Mouse (Mus musculus) forebrain, embryonic 15.5 days (tissue): ENCODE measurements around the gene Inpp5e. TPM values are rescaled to one million over a fixed set of nuclear protein-coding genes. Genes with fewer than 3 reads are reported as not detected.

Experiments used
- ATAC-seq: fragments of 200-750 bp; cut with Nextera tagmentation; replicated peaks from 2 replicates; pipeline ENCODE4 v1.8.0; 2017; ENCODE audit warnings: mild to moderate bottlenecking, moderate TSS enrichment, moderate library complexity
- H3K27ac ChIP-seq: fragments of 300-500 bp; sonication (generic); replicated peaks from 2 replicates; pipeline ENCODE4 v1.5.1; 2015; ENCODE audit warnings: mild to moderate bottlenecking, inconsistent platforms
- H3K27me3 ChIP-seq: fragments of 300-500 bp; sonication (generic); 2 replicates; pipeline ENCODE4 v1.6.1; 2015; ENCODE audit warnings: inconsistent platforms
- H3K36me3 ChIP-seq: fragments of 300-500 bp; sonication (generic); 2 replicates; pipeline ENCODE4 v1.6.1; 2015; ENCODE audit warnings: mild to moderate bottlenecking, inconsistent platforms
- H3K4me1 ChIP-seq: fragments of 300-500 bp; sonication (generic); 2 replicates; pipeline ENCODE4 v1.6.1; 2015; ENCODE audit warnings: inconsistent platforms
- H3K4me2 ChIP-seq: fragments of 300-500 bp; sonication (generic); replicated peaks from 2 replicates; pipeline ENCODE4 v1.6.1; 2015; ENCODE audit warnings: mild to moderate bottlenecking, inconsistent platforms
- H3K4me3 ChIP-seq: fragments of 300-500 bp; sonication (generic); 2 replicates; pipeline ENCODE4 v1.5.1; 2015; ENCODE audit warnings: mild to moderate bottlenecking, inconsistent platforms
- H3K9ac ChIP-seq: fragments of 300-500 bp; sonication (generic); replicated peaks from 2 replicates; pipeline ENCODE4 v1.6.1; 2015; ENCODE audit warnings: mild to moderate bottlenecking, inconsistent platforms
- H3K9me3 ChIP-seq: fragments of 300-500 bp; sonication (generic); 2 replicates; pipeline ENCODE4 v1.6.1; 2016; ENCODE audit warnings: inconsistent platforms
- WGBS: fragments of 180-500 bp; shearing (Covaris S2); methylation state at CpG from one replicate; pipeline ENCODE4 v1.1.7; 2015; ENCODE audit warnings: mixed read lengths; 5-methylcytosine and 5-hydroxymethylcytosine counted together
- polyA plus RNA-seq: library from polyadenylated mRNA; unstranded; fragments of >200 nt; fragmentation: Nextera tagmentation; extraction: Ambion mirVana; gene quantifications from 2 replicates; pipeline ENCODE4 v1.2.1, GENCODE M21; 2015

Inpp5e gene
- polyA plus RNA-seq, 1 experiment from 2014 or later: 22.4 TPM

DNA sequence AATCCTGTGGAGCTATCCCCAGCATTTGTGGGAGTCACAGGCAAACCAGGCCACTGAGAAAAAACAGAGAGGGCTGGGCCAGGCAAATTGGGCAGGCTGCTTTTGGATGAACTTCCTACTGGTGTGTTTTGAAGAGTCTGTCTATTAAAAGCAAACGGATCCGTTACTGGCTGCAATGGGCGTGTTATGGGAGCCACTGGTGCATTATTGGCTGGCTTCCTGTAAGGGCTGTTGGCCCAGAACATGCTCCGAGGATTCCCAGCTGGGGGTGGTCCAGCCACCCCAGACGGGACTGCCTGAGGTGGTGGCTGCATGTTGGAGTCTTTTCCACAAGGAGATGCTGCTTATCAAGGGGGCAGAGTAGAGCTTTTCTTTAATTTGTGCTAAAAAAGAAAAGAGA, 32.7 kb upstream of the Inpp5e start:
- Histone ChIP-seq H3K27ac (no peak overlapping the region), H3K4me2 (no peak overlapping the region), H3K4me1 (peaks cover 46% of the 10 kb centered on the region), H3K36me3 (peaks cover 36% of the 10 kb centered on the region), H3K9ac (no peak overlapping the region), H3K9me3 (no peaks in the 10 kb centered on the region), H3K27me3 (no peaks in the 10 kb centered on the region), H3K4me3 (no peak overlapping the region)
- 58% methylated on average over 5 of the region's 5 CpGs for WGBS
- no peak for ATAC-seq

DNA sequence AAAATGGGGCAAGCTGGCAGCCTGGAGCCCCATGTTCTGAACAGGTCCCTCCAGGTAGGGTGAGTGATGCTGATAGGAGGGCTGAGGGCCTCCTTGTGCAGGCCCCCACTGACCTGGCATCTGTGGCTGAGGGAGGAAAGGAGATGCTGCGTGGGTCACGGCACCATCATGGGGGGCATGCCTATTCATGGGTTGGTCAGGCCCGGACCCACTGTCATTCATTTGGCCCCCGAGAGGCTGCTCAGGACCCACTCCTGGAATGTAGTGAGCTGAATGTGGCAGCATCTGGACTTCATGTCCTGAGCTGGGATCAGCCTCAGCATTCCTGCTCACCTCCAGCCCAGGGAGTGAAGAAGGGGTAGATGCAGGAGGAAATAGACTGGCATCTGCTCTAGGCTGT, 32.3 kb upstream of the Inpp5e start:
- no peaks in the 10 kb centered on the region for H3K9me3 ChIP-seq
- no peak overlapping the region for H3K9ac ChIP-seq
- WGBS: 94% methylated on average over 4 of the region's 4 CpGs
- no peak for ATAC-seq
- H3K36me3 ChIP-seq: peaks cover 36% of the 10 kb centered on the region
- H3K4me2 ChIP-seq: no peak overlapping the region
- no peaks in the 10 kb centered on the region for H3K27me3 ChIP-seq
- H3K27ac ChIP-seq: no peak overlapping the region
- H3K4me3 ChIP-seq: no peak overlapping the region
- peaks cover 44% of the 10 kb centered on the region for H3K4me1 ChIP-seq

DNA sequence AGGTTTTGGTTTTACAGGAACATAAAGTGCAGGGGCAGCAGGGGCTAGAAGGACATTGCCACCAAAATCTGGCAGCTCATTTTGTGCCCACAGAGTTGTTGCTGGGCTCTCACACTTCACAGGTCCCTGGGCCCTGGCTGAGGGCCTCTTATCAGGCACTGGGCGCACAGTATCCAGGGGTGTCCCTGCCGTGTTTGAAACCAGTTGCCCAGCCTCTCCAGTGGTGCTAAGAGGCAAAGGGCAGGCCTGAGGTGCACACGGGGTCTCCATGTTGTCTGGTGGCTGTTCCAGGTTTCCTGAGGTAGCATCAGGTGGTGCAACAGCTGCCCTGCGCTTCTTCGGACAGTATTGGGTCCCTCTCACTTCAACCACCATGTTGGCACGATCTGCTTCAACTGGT, 30.7 kb upstream of the Inpp5e start:
- H3K27me3 ChIP-seq: no peaks in the 10 kb centered on the region
- WGBS: 92% methylated on average over 6 of the region's 6 CpGs
- H3K9ac ChIP-seq: no peak overlapping the region
- H3K4me1 ChIP-seq: peaks cover 44% of the 10 kb centered on the region
- no peak overlapping the region for H3K4me2 ChIP-seq
- ATAC-seq: no peak
- H3K36me3 ChIP-seq: peaks cover 52% of the 10 kb centered on the region
- no peak overlapping the region for H3K4me3 ChIP-seq
- H3K27ac ChIP-seq: no peak overlapping the region
- H3K9me3 ChIP-seq: no peaks in the 10 kb centered on the region

DNA sequence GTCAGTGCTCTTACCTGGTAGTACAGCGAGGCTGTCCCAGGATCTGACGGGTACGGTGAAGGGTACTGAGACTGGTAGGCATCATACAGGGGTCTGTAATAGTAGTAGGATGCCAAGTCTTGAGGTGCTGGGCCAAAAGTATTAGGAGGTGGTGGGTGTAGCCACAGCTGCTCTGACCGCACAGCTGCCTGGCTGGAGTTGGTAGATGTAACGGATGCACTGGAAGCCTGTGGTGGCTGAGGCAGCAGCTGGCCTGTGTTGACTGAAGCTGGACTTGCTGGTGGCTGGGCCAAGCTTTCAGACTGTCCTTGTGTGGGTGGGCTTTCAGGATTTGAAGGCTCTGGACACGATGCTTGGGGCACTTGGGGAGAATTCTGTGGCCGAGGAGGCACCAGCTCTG, 29.4 kb upstream of the Inpp5e start:
- Histone ChIP-seq H3K4me3 (no peak overlapping the region), H3K27ac (no peak overlapping the region), H3K36me3 (peaks cover 61% of the 10 kb centered on the region), H3K27me3 (no peaks in the 10 kb centered on the region), H3K4me1 (peaks cover 33% of the 10 kb centered on the region), H3K9me3 (no peaks in the 10 kb centered on the region), H3K4me2 (no peak overlapping the region), H3K9ac (no peak overlapping the region)
- no peak for ATAC-seq
- WGBS: 93% methylated on average over 7 of the region's 7 CpGs

DNA sequence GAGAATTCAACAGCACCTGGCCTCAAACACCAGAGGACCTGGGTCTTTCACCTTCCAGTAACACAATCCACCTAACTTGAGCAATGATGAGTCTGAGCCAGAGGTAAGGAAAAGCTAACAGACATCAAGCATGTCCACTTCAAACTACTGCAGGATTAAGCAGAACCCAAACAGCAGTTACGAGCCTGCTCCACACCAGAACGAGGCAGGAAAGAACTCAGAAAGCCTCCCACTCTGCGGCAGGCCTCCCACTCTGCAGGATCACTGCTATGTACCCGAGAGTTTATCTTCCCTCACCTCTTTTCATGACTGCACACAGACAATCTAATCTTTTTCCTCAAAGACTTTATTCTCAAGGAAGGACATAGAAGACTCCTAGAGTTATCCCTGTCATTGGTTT, 28.2 kb upstream of the Inpp5e start:
- 81% methylated on average over 4 of the region's 4 CpGs for WGBS

DNA sequence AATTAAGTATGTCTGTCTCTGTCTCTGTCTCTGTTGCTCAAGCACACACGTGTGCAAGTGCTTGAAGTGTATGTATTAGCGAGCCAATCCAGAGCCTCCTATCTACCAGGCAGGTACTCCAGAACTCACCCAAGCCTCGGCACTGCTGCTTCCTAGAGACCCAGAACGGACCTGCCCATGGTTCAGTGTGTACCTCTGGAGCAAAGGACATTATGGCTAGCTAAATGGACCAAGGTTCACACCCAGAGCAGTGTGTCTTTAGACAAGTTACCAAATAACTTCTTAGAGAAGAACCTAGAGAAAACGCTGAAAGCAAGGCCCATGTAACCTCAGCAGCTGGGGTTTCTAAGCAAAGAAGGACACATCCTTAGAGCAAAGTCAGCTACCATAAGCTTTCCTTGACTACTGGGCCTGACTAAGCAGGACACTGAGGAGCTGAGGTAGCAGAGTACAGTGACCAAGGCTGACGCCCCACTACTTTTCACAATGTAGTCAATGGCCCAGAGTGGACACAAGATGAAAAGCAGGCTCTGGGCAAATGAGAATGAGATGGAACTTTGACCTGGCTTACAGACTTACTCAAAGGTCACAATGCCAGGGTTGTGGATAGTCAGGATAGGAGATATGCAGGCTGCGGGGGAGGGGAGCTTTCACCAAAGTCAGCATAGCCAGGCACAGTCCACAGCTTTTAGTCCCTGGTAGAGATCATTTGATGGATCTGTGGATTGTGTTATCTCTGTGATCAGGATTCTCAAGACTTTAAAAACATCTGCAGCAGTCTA, 26.0 kb upstream of the Inpp5e start:
- Histone ChIP-seq H3K36me3 (peaks cover 74% of the 10 kb centered on the region), H3K27me3 (no peaks in the 10 kb centered on the region), H3K27ac (no peak overlapping the region), H3K9ac (no peak overlapping the region), H3K4me3 (no peak overlapping the region), H3K4me2 (no peak overlapping the region), H3K9me3 (no peaks in the 10 kb centered on the region), H3K4me1 (peaks cover 22% of the 10 kb centered on the region)
- no peak for ATAC-seq
- WGBS: 92% methylated on average over 7 of the region's 7 CpGs

More for the DNA sequence above, 28.2 kb upstream of the Inpp5e start:
- no peak overlapping the region for H3K9ac ChIP-seq
- H3K4me2 ChIP-seq: no peak overlapping the region
- H3K4me1 ChIP-seq: peaks cover 23% of the 10 kb centered on the region
- H3K27ac ChIP-seq: no peak overlapping the region
- H3K27me3 ChIP-seq: no peaks in the 10 kb centered on the region
- no peaks in the 10 kb centered on the region for H3K9me3 ChIP-seq
- no peak overlapping the region for H3K4me3 ChIP-seq
- no peak for ATAC-seq
- H3K36me3 ChIP-seq: peaks cover 71% of the 10 kb centered on the region

DNA sequence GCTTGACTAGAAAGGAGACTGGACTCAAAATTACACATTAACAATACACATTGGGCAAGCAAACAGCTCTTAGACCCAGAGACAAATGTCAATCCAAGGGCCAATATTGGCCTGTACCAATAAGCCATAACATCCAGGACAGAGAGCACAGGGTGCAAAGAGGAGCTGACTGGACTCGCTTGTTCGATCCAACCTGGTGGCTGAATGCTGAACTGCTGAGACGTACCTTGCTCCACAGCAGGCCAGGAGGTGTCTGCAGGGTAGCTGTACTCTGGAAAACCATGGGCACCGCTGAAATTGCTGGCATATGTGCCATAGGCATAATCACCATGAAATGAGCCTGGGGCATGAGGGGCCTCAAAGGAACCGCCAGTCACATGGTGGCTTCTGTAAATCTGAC, 20.8 kb upstream of the Inpp5e start:
- H3K36me3 ChIP-seq: peaks cover 90% of the 10 kb centered on the region
- H3K9ac ChIP-seq: no peak overlapping the region
- no peaks in the 10 kb centered on the region for H3K27me3 ChIP-seq
- no peak overlapping the region for H3K4me3 ChIP-seq
- WGBS: 93% methylated on average over 5 of the region's 5 CpGs
- no peaks in the 10 kb centered on the region for H3K4me1 ChIP-seq
- H3K4me2 ChIP-seq: no peak overlapping the region
- H3K27ac ChIP-seq: no peak overlapping the region
- no peaks in the 10 kb centered on the region for H3K9me3 ChIP-seq
- no peak for ATAC-seq

DNA sequence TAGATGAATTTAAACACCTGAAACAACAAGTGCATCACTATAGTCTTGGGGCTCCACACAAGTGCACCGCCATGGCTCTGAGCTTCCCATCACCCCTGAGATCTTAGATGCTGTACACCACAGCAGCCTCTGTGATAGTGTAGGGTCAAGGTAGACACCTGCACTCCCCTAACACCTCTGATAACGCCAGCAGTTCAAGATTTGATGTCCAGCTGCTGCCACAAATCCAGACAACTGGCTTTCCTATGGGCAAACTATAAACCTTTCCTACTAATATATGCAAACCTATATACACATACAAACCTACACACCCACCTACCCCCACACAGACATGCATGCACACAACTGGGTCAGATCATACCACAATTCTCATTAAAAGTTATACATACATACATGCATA, 15.5 kb upstream of the Inpp5e start:
- no peak overlapping the region for H3K4me3 ChIP-seq
- H3K9ac ChIP-seq: no peak overlapping the region
- 97% methylated on average over 2 of the region's 2 CpGs for WGBS
- H3K9me3 ChIP-seq: no peaks in the 10 kb centered on the region
- no peak for ATAC-seq
- no peaks in the 10 kb centered on the region for H3K27me3 ChIP-seq
- H3K36me3 ChIP-seq: peaks cover 94% of the 10 kb centered on the region
- no peaks in the 10 kb centered on the region for H3K4me1 ChIP-seq
- H3K4me2 ChIP-seq: no peak overlapping the region
- no peak overlapping the region for H3K27ac ChIP-seq

DNA sequence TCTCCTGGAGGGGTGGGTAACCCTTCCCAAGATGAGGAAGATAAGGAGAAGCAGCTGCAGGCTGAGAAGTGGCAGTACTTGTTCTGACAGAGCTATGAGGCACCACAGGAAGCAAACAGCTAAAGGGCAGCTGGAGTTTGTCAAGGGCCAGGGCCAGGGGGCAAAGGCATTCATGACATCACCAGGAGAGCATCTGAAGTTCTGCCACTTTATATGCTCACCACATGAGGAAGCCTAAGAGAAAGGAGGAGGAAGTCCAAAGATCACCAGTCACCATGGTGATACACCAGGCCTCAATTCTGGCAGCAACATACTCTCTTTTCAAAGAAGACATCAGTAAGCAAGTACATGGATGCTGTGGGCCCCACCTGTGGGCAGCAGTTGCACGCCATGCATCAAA, 14.1 kb upstream of the Inpp5e start:
- H3K27ac ChIP-seq: no peak overlapping the region
- H3K4me1 ChIP-seq: no peaks in the 10 kb centered on the region
- H3K4me2 ChIP-seq: no peak overlapping the region
- H3K4me3 ChIP-seq: no peak overlapping the region
- 97% methylated on average over 1 of the region's 1 CpGs for WGBS
- H3K27me3 ChIP-seq: no peaks in the 10 kb centered on the region
- peaks cover 93% of the 10 kb centered on the region for H3K36me3 ChIP-seq
- no peaks in the 10 kb centered on the region for H3K9me3 ChIP-seq
- no peak overlapping the region for H3K9ac ChIP-seq
- no peak for ATAC-seq

DNA sequence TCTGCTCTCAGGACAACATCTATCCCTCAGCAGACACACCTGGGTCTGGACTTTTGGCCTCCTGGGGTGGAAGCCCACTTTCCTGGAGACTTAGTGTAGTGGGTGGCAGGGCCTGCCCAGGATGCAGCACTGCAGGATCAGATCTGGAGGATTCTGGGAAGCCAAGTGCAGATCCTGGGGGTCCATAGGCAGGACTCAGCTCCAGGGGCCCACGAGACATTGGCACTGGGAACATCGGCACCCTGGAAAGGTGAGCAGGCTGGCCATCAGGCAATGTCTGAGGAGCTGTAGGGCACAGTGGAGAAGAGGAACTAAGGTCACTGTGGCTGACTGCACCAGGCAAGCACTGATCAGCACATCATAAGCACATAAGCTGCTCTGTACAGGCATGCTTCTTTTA, 13.0 kb upstream of the Inpp5e start:
- H3K27me3 ChIP-seq: no peaks in the 10 kb centered on the region
- no peak overlapping the region for H3K4me2 ChIP-seq
- H3K36me3 ChIP-seq: peaks cover 93% of the 10 kb centered on the region
- no peak overlapping the region for H3K9ac ChIP-seq
- no peak overlapping the region for H3K27ac ChIP-seq
- ATAC-seq: no peak
- H3K4me1 ChIP-seq: no peaks in the 10 kb centered on the region
- H3K4me3 ChIP-seq: no peak overlapping the region
- WGBS: 88% methylated on average over 2 of the region's 2 CpGs
- H3K9me3 ChIP-seq: no peaks in the 10 kb centered on the region

DNA sequence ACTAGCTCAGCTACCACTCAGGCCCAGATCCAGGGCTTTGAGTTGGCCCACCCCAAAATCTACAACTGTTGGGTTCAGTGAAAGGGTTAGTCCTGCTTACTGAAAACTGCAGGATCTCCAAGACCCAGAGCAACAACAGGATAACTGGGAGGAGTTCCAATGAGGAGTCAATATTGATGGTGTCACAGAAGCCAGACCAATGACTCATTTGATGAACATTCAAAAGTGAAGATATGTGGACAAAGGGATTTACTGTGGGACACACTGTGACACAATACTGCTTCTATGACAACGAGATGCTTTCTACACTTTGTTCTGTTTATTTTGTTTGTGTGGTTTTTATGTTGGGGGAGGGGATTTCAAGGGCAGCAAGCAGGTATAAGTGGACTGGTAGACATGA, 9.1 kb upstream of the Inpp5e start:
- WGBS: 94% methylated on average over 1 of the region's 1 CpGs
- H3K27ac ChIP-seq: no peak overlapping the region
- H3K27me3 ChIP-seq: no peaks in the 10 kb centered on the region
- H3K36me3 ChIP-seq: peaks cover 93% of the 10 kb centered on the region
- H3K9me3 ChIP-seq: no peaks in the 10 kb centered on the region
- no peak for ATAC-seq
- no peak overlapping the region for H3K9ac ChIP-seq
- H3K4me1 ChIP-seq: no peaks in the 10 kb centered on the region
- no peak overlapping the region for H3K4me3 ChIP-seq
- no peak overlapping the region for H3K4me2 ChIP-seq

DNA sequence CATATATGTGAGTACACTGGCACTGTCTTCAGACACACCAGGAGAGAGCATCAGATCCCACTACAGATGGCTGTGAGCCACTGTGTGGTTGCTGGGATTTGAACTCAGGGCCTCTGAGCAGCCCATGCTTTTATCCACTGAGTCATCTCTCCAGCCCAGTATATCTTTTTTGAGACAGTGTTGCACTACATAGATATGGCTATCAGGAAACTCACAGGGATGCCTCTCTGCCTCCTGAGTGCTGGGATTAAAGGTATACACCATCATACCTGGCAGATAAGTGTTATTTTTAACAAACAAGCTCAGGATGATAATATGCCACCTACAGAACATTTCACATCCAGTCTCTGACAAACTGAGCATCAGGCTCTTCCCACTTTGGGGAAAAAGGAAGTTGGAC, 8.1 kb upstream of the Inpp5e start:
- H3K4me2 ChIP-seq: no peak overlapping the region
- H3K27ac ChIP-seq: no peak overlapping the region
- no peaks in the 10 kb centered on the region for H3K4me1 ChIP-seq
- H3K27me3 ChIP-seq: no peaks in the 10 kb centered on the region
- peaks cover 92% of the 10 kb centered on the region for H3K36me3 ChIP-seq
- no peak for ATAC-seq
- no peaks in the 10 kb centered on the region for H3K9me3 ChIP-seq
- no peak overlapping the region for H3K4me3 ChIP-seq
- H3K9ac ChIP-seq: no peak overlapping the region

DNA sequence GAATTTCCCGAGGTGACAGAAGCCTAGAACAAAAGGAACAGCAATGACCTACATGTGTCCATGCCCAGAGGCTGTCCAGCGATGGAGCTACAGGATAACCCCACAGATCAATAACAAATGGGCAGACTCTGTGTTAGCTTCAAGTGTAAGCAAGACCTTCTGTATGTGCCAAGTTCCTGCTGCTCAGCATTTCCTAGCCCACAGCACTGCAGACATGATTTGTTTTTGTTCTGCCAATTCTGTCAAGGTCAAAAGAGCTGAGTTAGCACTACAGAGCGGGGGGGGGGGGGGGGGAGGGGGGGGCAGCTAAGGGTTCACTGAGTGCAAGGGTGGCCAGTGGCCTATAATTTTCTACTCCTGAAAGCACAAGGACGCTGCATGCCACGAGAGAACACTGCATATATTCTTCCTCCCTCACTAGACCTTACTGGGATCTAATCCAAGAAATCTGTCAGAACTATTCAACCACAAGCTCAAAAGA, 2.0 kb upstream of the Inpp5e start:
- H3K4me1 ChIP-seq: peaks cover 26% of the 10 kb centered on the region
- no peak overlapping the region for H3K9ac ChIP-seq
- peaks cover 42% of the 10 kb centered on the region for H3K36me3 ChIP-seq
- no peak overlapping the region for H3K4me2 ChIP-seq
- ATAC-seq: no peak
- H3K27me3 ChIP-seq: no peaks in the 10 kb centered on the region
- H3K27ac ChIP-seq: no peak overlapping the region
- H3K4me3 ChIP-seq: no peak overlapping the region
- WGBS: 62% methylated on average over 4 of the region's 5 CpGs
- no peaks in the 10 kb centered on the region for H3K9me3 ChIP-seq
